Mouse (Mus musculus) fat pad, adult 2 months (tissue): Measurements from ENCODE around the gene Ran.
"Not testable (repeated sequence)": the region's sequence is repeated elsewhere in the genome, so short reads cannot be mapped to it uniquely, and the experiment has no call there.

Experiments
- DNase-seq: peaks from one replicate; pipeline ENCODE4 v3.0.0-alpha.2; 2011; ENCODE audit warnings: low read depth, low spot score; ENCODE audit errors: extremely low read depth

The Ran gene

GRCm38 (mm10) chr5:129019497-129020299 lies at the start of gene Ran:
Gene Ran, plus strand, starts transcription at chr5:129020069.
- no peak for DNase-seq

- DNase-seq = no peak
Observed at GRCm38 (mm10) chr5:128970878-128971277, 49.0 kb upstream of the Ran start.

GRCm38 (mm10) chr5:128971298-128971697 lies 48.6 kb upstream of the Ran start:
- no peak for DNase-seq

GRCm38 (mm10) chr5:128976266-128976665 lies 43.6 kb upstream of the Ran start:
- no peak for DNase-seq

- not testable (repeated sequence) for DNase-seq
Observed at GRCm38 (mm10) chr5:128977466-128977865, 42.4 kb upstream of the Ran start.

GRCm38 (mm10) chr5:128978957-128979356 lies 40.9 kb upstream of the Ran start:
- no peak for DNase-seq

GRCm38 (mm10) chr5:128980857-128981256 lies 39.0 kb upstream of the Ran start:
- DNase-seq = no peak

GRCm38 (mm10) chr5:128981607-128982006 lies 38.3 kb upstream of the Ran start:
- no peak for DNase-seq

GRCm38 (mm10) chr5:128984536-128984935 lies 35.3 kb upstream of the Ran start:
- DNase-seq = no peak

- DNase-seq = no peak
Observed at GRCm38 (mm10) chr5:128985946-128986345, 33.9 kb upstream of the Ran start.

- DNase-seq = no peak
Observed at GRCm38 (mm10) chr5:128987141-128987954, 32.5 kb upstream of the Ran start.

GRCm38 (mm10) chr5:129000706-129001468 lies 19.0 kb upstream of the Ran start:
- DNase-seq = no peak

- no peak for DNase-seq
Observed at GRCm38 (mm10) chr5:129002571-129003011, 17.3 kb upstream of the Ran start.

GRCm38 (mm10) chr5:129005416-129005815 lies 14.5 kb upstream of the Ran start:
- DNase-seq = no peak

GRCm38 (mm10) chr5:129006031-129006788 lies 13.7 kb upstream of the Ran start:
- no peak for DNase-seq

GRCm38 (mm10) chr5:129007105-129007957 lies 12.5 kb upstream of the Ran start:
- no peak for DNase-seq

- DNase-seq = no peak
Observed at GRCm38 (mm10) chr5:129008008-129008407, 11.9 kb upstream of the Ran start.

- no peak for DNase-seq
Observed at GRCm38 (mm10) chr5:129008412-129008826, 11.4 kb upstream of the Ran start, which contains the start of gene Stx2. Gene Stx2, minus strand, starts transcription at chr5:129008574.

- no peak for DNase-seq
Observed at GRCm38 (mm10) chr5:129009577-129009976, 10.3 kb upstream of the Ran start.
